Mouse (Mus musculus): ENCODE data around the gene Kcne1l.
A peak's percentile ranks its signal among the peaks of the same experiment; 100 is the strongest.

Gene Kcne1l

GRCm38 (mm10) chrX:142305869-142306581 is at the start of gene Kcne1l:
Kcne1l (minus strand) TSS chrX:142306294.
- no peak for TF ChIP-seq NANOG (IDR thresholded peaks at IDR 0.05; ENCODE audit: borderline replicate concordance, low read length)
- no peak for TF ChIP-seq POU5F1 (IDR thresholded peaks at IDR 0.05; ENCODE audit: borderline replicate concordance, low read length)
- no peak for TF ChIP-seq CTCF (conservative IDR thresholded peaks at IDR 0.05; ENCODE audit: low read length)

GRCm38 (mm10) chrX:142336207-142336606 is 30.1 kb upstream of the Kcne1l start:
- TF ChIP-seq CTCF (conservative IDR thresholded peaks at IDR 0.05; ENCODE audit: low read length) (no peak), NANOG (IDR thresholded peaks at IDR 0.05; ENCODE audit: borderline replicate concordance, low read length) (no peak), POU5F1 (IDR thresholded peaks at IDR 0.05; ENCODE audit: borderline replicate concordance, low read length) (no peak)
- Histone ChIP-seq H3K36me3 (ENCODE audit: insufficient read depth, low read length) (peaks cover 4% of the 10 kb centered on the region; the same call in 1 of the 2 replicates), H3K4me1 (replicated peaks; ENCODE audit: low read depth, low read length) (no peaks in the 10 kb centered on the region), H3K27me3 (ENCODE audit: insufficient read depth, low read length) (no peaks in the 10 kb centered on the region), H3K4me3 (replicated peaks; ENCODE audit: low read length) (no peak overlapping the region), H3K9me3 (ENCODE audit: low read length) (no peaks in the 10 kb centered on the region)

More at GRCm38 (mm10) chrX:142305869-142306581, at the start of gene Kcne1l:
- no peaks in the 10 kb centered on the region for H3K9me3 ChIP-seq (ENCODE audit: low read length)
- peak within 1 kb of the TSS; percentile 53 for H3K4me3 ChIP-seq (replicated peaks; ENCODE audit: low read length)
- peaks cover 34% of the 10 kb centered on the region for H3K27me3 ChIP-seq (ENCODE audit: insufficient read depth, low read length)
- H3K36me3 ChIP-seq (ENCODE audit: insufficient read depth, low read length) = no peaks in the 10 kb centered on the region
- H3K4me1 ChIP-seq (replicated peaks; ENCODE audit: low read depth, low read length) = 0 out of 2 replicates have a peak, but pooled peaks cover 3% of the 10 kb centered on the region

- Histone ChIP-seq H3K9me3 (ENCODE audit: low read length) (no peaks in the 10 kb centered on the region), H3K27me3 (ENCODE audit: insufficient read depth, low read length) (no peaks in the 10 kb centered on the region), H3K4me3 (replicated peaks; ENCODE audit: low read length) (no peak overlapping the region), H3K4me1 (replicated peaks; ENCODE audit: low read depth, low read length) (no peaks in the 10 kb centered on the region), H3K36me3 (ENCODE audit: insufficient read depth, low read length) (peaks cover 4% of the 10 kb centered on the region; the same call in 1 of the 2 replicates)
- no peak for TF ChIP-seq NANOG (IDR thresholded peaks at IDR 0.05; ENCODE audit: borderline replicate concordance, low read length)
- TF ChIP-seq POU5F1 (IDR thresholded peaks at IDR 0.05; ENCODE audit: borderline replicate concordance, low read length) = no peak
- no peak for TF ChIP-seq CTCF (conservative IDR thresholded peaks at IDR 0.05; ENCODE audit: low read length)
These were observed 29.4 kb upstream of the Kcne1l start for GRCm38 (mm10) chrX:142335502-142335901.

GRCm38 (mm10) chrX:142325760-142326159 is 19.7 kb upstream of the Kcne1l start:
- TF ChIP-seq CTCF (conservative IDR thresholded peaks at IDR 0.05; ENCODE audit: low read length) (no peak), POU5F1 (IDR thresholded peaks at IDR 0.05; ENCODE audit: borderline replicate concordance, low read length) (no peak), NANOG (IDR thresholded peaks at IDR 0.05; ENCODE audit: borderline replicate concordance, low read length) (no peak)
- no peak overlapping the region for H3K4me3 ChIP-seq (replicated peaks; ENCODE audit: low read length)
- H3K36me3 ChIP-seq (ENCODE audit: insufficient read depth, low read length) = no peaks in the 10 kb centered on the region
- H3K27me3 ChIP-seq (ENCODE audit: insufficient read depth, low read length) = no peaks in the 10 kb centered on the region
- no peaks in the 10 kb centered on the region for H3K4me1 ChIP-seq (replicated peaks; ENCODE audit: low read depth, low read length)
- no peaks in the 10 kb centered on the region for H3K9me3 ChIP-seq (ENCODE audit: low read length)

DNA sequence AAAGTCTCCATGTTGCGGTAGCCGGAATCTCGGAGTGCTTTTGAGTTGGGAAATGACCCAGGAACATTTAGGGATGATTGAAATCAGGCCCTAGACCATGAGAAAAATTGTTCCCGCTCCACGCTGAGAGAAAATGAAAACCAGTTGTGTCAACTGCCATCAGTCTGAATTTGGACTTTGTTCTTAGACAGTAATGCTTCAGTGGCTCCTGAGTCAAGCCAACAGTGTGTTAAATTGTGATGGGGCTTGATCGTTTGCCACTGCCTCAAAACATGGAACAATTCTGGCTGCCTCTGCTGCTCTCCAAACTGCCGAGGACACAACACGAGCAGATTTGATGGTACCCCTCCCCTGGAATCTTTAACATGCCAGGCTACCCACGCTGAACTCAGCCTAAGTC is 10.0 kb upstream of the Kcne1l start:
- H3K4me3 ChIP-seq (replicated peaks; ENCODE audit: low read length) = no peak overlapping the region
- TF ChIP-seq POU5F1 (IDR thresholded peaks at IDR 0.05; ENCODE audit: borderline replicate concordance, low read length) = no peak
- TF ChIP-seq NANOG (IDR thresholded peaks at IDR 0.05; ENCODE audit: borderline replicate concordance, low read length) = no peak
- no peak for TF ChIP-seq CTCF (conservative IDR thresholded peaks at IDR 0.05; ENCODE audit: low read length)

DNA sequence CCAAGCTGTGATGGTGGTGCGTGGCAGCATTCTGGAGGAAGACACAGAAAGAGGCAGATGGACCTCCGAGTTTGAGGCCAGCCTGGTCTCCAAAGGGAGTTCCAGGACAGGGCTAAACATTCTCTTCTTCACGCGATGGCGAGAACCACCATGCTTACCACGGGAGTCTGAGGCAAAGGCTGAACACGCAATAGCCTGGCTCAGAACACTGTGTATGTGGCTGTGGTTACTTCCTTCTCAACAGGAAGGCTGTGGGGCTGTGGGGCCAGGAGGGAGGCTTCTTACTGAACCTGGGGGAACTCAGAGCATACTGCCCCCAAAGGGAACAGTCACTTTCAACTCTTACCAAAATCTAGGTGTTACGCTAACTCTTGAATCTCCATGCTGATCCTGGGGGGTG is 9.2 kb upstream of the Kcne1l start:
- H3K27me3 ChIP-seq (ENCODE audit: insufficient read depth, low read length) = no peaks in the 10 kb centered on the region
- no peaks in the 10 kb centered on the region for H3K36me3 ChIP-seq (ENCODE audit: insufficient read depth, low read length)
- TF ChIP-seq POU5F1 (IDR thresholded peaks at IDR 0.05; ENCODE audit: borderline replicate concordance, low read length) (no peak), CTCF (conservative IDR thresholded peaks at IDR 0.05; ENCODE audit: low read length) (no peak), NANOG (IDR thresholded peaks at IDR 0.05; ENCODE audit: borderline replicate concordance, low read length) (no peak)
- no peaks in the 10 kb centered on the region for H3K4me1 ChIP-seq (replicated peaks; ENCODE audit: low read depth, low read length)
- H3K4me3 ChIP-seq (replicated peaks; ENCODE audit: low read length) = no peak overlapping the region
- no peaks in the 10 kb centered on the region for H3K9me3 ChIP-seq (ENCODE audit: low read length)

More for the DNA sequence above, 10.0 kb upstream of the Kcne1l start:
- Histone ChIP-seq H3K4me1 (replicated peaks; ENCODE audit: low read depth, low read length) (no peaks in the 10 kb centered on the region), H3K9me3 (ENCODE audit: low read length) (no peaks in the 10 kb centered on the region), H3K36me3 (ENCODE audit: insufficient read depth, low read length) (no peaks in the 10 kb centered on the region), H3K27me3 (ENCODE audit: insufficient read depth, low read length) (no peaks in the 10 kb centered on the region)

GRCm38 (mm10) chrX:142314307-142315024 is 8.4 kb upstream of the Kcne1l start:
- peak; percentile 20 for TF ChIP-seq CTCF (conservative IDR thresholded peaks at IDR 0.05; ENCODE audit: low read length)
- TF ChIP-seq POU5F1 (IDR thresholded peaks at IDR 0.05; ENCODE audit: borderline replicate concordance, low read length) = no peak
- no peak for TF ChIP-seq NANOG (IDR thresholded peaks at IDR 0.05; ENCODE audit: borderline replicate concordance, low read length)
- no peaks in the 10 kb centered on the region for H3K4me1 ChIP-seq (replicated peaks; ENCODE audit: low read depth, low read length)
- no peak overlapping the region for H3K4me3 ChIP-seq (replicated peaks; ENCODE audit: low read length)
- H3K27me3 ChIP-seq (ENCODE audit: insufficient read depth, low read length) = no peaks in the 10 kb centered on the region
- no peaks in the 10 kb centered on the region for H3K9me3 ChIP-seq (ENCODE audit: low read length)
- no peaks in the 10 kb centered on the region for H3K36me3 ChIP-seq (ENCODE audit: insufficient read depth, low read length)

GRCm38 (mm10) chrX:142310431-142310830 is 4.3 kb upstream of the Kcne1l start:
- Histone ChIP-seq H3K36me3 (ENCODE audit: insufficient read depth, low read length) (no peaks in the 10 kb centered on the region), H3K4me1 (replicated peaks; ENCODE audit: low read depth, low read length) (no peaks in the 10 kb centered on the region), H3K4me3 (replicated peaks; ENCODE audit: low read length) (no peak overlapping the region), H3K9me3 (ENCODE audit: low read length) (no peaks in the 10 kb centered on the region), H3K27me3 (ENCODE audit: insufficient read depth, low read length) (peaks cover 17% of the 10 kb centered on the region)
- no peak for TF ChIP-seq NANOG (IDR thresholded peaks at IDR 0.05; ENCODE audit: borderline replicate concordance, low read length)
- TF ChIP-seq CTCF (conservative IDR thresholded peaks at IDR 0.05; ENCODE audit: low read length) = no peak
- no peak for TF ChIP-seq POU5F1 (IDR thresholded peaks at IDR 0.05; ENCODE audit: borderline replicate concordance, low read length)
